Mouse (Mus musculus): ENCODE results near the gene Chrna4. TPM values are rescaled to one million over a fixed set of nuclear protein-coding genes. Genes with fewer than 3 reads are reported as not detected.

The Chrna4 gene
- total RNA-seq, 2 experiments from 2014 or later: 17.9 to 29.9 TPM

Other genes starting within 250 kb of the Chrna4 start
- gene Ythdf1, start 122.6 kb downstream of the Chrna4 start, total RNA-seq (2021): 10 to 100 TPM; 63.5 to 65.7 TPM
- not detected for gene Birc7, start 114.5 kb downstream of the Chrna4 start, total RNA-seq (2021)
- gene Nkain4, start 88.8 kb downstream of the Chrna4 start, total RNA-seq (2021): 10 to 100 TPM; 56.1 to 56.9 TPM
- gene Arfgap1, start 76.3 kb downstream of the Chrna4 start, total RNA-seq (2021): 100 to 1,000 TPM; 126 to 127 TPM
- 1 to 10 TPM; 1.5 to 2.6 TPM for gene Col20a1, start 57.0 kb downstream of the Chrna4 start, total RNA-seq (2021)
- gene Kcnq2, start 91.8 kb upstream of the Chrna4 start, total RNA-seq (2021): 100 to 1,000 TPM; 228 to 235 TPM
- 100 to 1,000 TPM; 904 to 919 TPM for gene Eef1a2, start 113.5 kb upstream of the Chrna4 start, total RNA-seq (2021)
- gene Ppdpf, start 143.7 kb upstream of the Chrna4 start, total RNA-seq (2021): 100 to 1,000 TPM; 118 to 135 TPM
- gene Ptk6, start 159.2 kb upstream of the Chrna4 start, total RNA-seq (2021): not detected
- under 1 TPM; 0.14 to 0.41 TPM for gene Srms, start 169.6 kb upstream of the Chrna4 start, total RNA-seq (2021)
- not detected for gene Fndc11, start 176.5 kb upstream of the Chrna4 start, total RNA-seq (2021)
- gene Helz2, start 198.5 kb upstream of the Chrna4 start, total RNA-seq (2021): 1 to 10 TPM; 2.1 TPM
- 10 to 100 TPM; 16.3 to 20.1 TPM for gene Gmeb2, start 244.5 kb upstream of the Chrna4 start, total RNA-seq (2021)